Mouse (Mus musculus) G1E (cell line): ENCODE data around the gene Tspan10. TPM values are rescaled to one million over a fixed set of nuclear protein-coding genes. Genes with fewer than 3 reads are reported as not detected.

Experiments
- ATAC-seq: 2 replicates; pipeline ENCODE4 v1.8.0; 2016; ENCODE audit warnings: mild to moderate bottlenecking; ENCODE audit not compliant: insufficient number of reproducible peaks, poor library complexity, low FRiP score, severe bottlenecking; ENCODE audit errors: extremely low read depth
- DNase-seq: peaks from one replicate; pipeline ENCODE4 v3.0.0; 2012; ENCODE audit warnings: low spot score
- H3K27me3 ChIP-seq: 2 replicates; pipeline ENCODE4 v1.6.1; 2012; ENCODE audit warnings: mild to moderate bottlenecking, low read length, inconsistent platforms; ENCODE audit not compliant: insufficient read depth
- H3K36me3 ChIP-seq: replicated peaks from 2 replicates; pipeline ENCODE3; 2012; ENCODE audit warnings: mild to moderate bottlenecking, inconsistent platforms
- H3K4me1 ChIP-seq: 2 replicates; pipeline ENCODE4 v1.6.1; 2012; ENCODE audit warnings: low read depth, low read length, inconsistent platforms, mixed read lengths; ENCODE audit not compliant: insufficient read depth
- H3K4me3 ChIP-seq: 2 replicates; pipeline ENCODE4 v1.5.1; 2012; ENCODE audit warnings: low read depth, mild to moderate bottlenecking, inconsistent platforms, low read length, moderate library complexity, mixed read lengths
- H3K9me3 ChIP-seq: replicated peaks from 2 replicates; pipeline ENCODE4 v1.6.1; 2012; ENCODE audit warnings: inconsistent platforms
- CTCF ChIP-seq: IDR thresholded peaks from 2 replicates; pipeline ENCODE4 v1.5.1; 2012; ENCODE audit warnings: low read depth, low read length, inconsistent platforms, mixed read lengths
- GATA1 ChIP-seq: IDR thresholded peaks from 2 replicates; pipeline ENCODE4 v1.6.1; 2012; ENCODE audit warnings: borderline replicate concordance, low read length, inconsistent platforms, mixed read lengths
- GATA2 ChIP-seq: IDR thresholded peaks from 2 replicates; pipeline ENCODE4 v1.6.1; 2012; ENCODE audit warnings: low read depth, low read length, inconsistent platforms, borderline replicate concordance
- POLR2AphosphoS5 ChIP-seq: IDR thresholded peaks from 2 replicates; pipeline ENCODE4 v1.6.1; 2012; ENCODE audit warnings: low read depth, low read length, inconsistent platforms; ENCODE audit not compliant: insufficient replicate concordance
- TAL1 ChIP-seq: conservative IDR thresholded peaks from 2 replicates; pipeline ENCODE4 v1.6.1; 2012; ENCODE audit warnings: low read depth, low read length, inconsistent platforms, mixed read lengths
- polyA plus RNA-seq: library from polyadenylated mRNA; stranded (reverse); fragments of >175 nt; gene quantifications from 2 replicates; pipeline ENCODE4 v1.2.3, GENCODE M21; 2012
- total RNA-seq, 2 experiments: library from RNA; stranded (forward) in 1 of 2; stranded (reverse) in 1 of 2; fragments of 200-1000 nt in 1 of 2; fragments of >200 nt in 1 of 2; fragmentation: Nextera tagmentation in 1 of 2; gene quantifications; 2 replicates each; pipeline ENCODE4 v1.2.3; 2014 to 2017

The Tspan10 gene
- total and polyA plus RNA-seq, 3 experiments, result 0.68 TPM; not detected in 2

DNA sequence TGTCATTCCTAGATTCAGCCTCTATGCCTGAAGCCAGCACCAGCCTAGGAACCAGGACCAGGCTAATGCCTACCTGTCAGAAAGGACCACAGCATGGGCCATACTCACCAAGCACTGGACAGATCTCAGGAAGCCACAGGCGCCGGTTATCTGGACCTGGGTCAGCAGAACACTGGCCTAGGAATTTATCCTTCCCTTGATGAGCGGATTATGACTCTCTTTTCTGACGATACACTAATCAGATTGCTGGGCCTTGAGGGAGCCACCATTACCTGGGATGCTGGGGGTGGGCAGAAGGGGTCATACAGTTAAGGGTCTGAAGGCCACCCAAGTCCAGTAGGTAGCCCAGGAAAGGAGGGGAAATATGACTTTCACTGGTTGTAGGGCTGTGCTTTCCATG is 10.9 kb downstream of the Tspan10 start, which contains the start of gene Pde6g:
Gene Pde6g, minus strand, starts transcription at position 195 of the 400 bp plus-strand sequence.
- Histone ChIP-seq H3K36me3 (peaks cover 47% of the 10 kb centered on the region), H3K9me3 (no peaks in the 10 kb centered on the region), H3K27me3 (peaks cover 9% of the 10 kb centered on the region), H3K4me1 (peaks cover 21% of the 10 kb centered on the region), H3K4me3 (no peak within 1 kb of the TSS)
- DNase-seq (no peak), ATAC-seq (no peak)
- TF ChIP-seq TAL1 (no peak), POLR2AphosphoS5 (no peak), CTCF (no peak), GATA2 (no peak), GATA1 (no peak)

DNA sequence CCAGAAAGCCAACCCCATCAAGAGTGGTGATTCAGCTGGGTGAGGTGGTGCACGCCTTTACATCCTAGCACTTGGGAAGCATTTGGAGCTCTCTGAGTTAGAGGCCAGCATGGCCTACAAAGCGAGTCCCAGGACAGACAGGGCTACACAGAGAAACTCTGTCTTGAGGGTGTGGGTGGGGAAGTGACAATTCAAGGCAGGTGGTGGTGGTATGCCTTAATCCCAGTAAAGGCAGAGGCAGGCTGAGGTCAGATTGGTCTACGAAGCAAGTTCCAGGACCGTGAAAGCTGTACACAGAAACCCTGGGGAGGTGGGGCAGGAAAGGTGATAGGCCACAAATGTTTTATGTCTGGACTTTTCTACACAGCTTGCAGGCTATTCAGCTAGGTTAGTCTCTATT is 12.5 kb downstream of the Tspan10 start:
- H3K27me3 ChIP-seq, result peaks cover 5% of the 10 kb centered on the region
- peaks cover 30% of the 10 kb centered on the region for H3K4me1 ChIP-seq
- ATAC-seq, result no peak
- TF ChIP-seq GATA1, result no peak
- TF ChIP-seq TAL1, result no peak
- TF ChIP-seq GATA2, result no peak
- TF ChIP-seq POLR2AphosphoS5, result no peak
- TF ChIP-seq CTCF, result no peak
- DNase-seq, result no peak
- no peaks in the 10 kb centered on the region for H3K9me3 ChIP-seq
- H3K4me3 ChIP-seq, result no peak overlapping the region
- H3K36me3 ChIP-seq, result peaks cover 52% of the 10 kb centered on the region

DNA sequence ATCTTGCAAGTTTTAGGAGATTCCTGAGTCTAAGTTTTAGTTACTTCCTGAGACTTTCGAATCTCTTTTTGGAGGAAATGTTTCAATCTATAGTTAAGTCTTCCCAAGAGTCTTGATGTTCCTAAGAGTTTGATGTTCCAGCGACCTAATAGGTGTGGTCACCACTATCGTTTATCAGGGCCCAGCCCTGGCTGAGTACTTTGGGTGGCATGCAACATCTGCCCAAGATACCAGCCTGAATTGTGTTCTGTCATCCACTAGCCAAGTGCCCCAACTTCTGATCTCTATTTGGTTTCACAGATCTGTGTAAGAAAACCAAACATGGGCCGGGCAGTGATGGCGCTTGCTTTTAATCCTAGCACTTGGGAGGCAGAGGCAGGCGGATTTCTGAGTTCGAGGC is 13.0 kb downstream of the Tspan10 start:
- Histone ChIP-seq H3K27me3 (peaks cover 4% of the 10 kb centered on the region), H3K4me3 (no peak overlapping the region), H3K36me3 (peaks cover 55% of the 10 kb centered on the region), H3K4me1 (peaks cover 33% of the 10 kb centered on the region), H3K9me3 (no peaks in the 10 kb centered on the region)
- no peak for DNase-seq
- ATAC-seq, result no peak
- no peak for TF ChIP-seq TAL1
- no peak for TF ChIP-seq GATA2
- TF ChIP-seq CTCF, result no peak
- TF ChIP-seq POLR2AphosphoS5, result no peak
- no peak for TF ChIP-seq GATA1

DNA sequence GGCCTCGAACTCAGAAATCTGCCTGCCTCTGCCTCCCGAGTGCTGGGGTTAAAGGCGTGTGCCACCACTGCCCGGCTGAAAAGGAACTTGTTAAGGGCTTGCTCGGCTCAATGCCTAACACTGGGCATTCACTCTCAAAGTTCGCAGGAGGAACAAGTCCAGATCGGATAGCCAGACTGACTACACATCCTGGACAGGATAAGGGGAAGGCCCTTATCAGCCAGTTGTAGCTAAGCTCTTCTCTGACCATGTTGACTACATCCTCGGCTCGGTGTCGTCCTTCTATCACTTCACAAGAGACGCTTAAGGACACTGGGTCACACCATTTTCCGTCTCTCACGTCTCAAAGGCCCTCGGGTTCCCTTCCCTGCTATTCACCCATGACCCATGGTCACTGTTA is 14.9 kb downstream of the Tspan10 start:
- DNase-seq, result peak; percentile 21
- TF ChIP-seq GATA1 (no peak), POLR2AphosphoS5 (no peak), TAL1 (no peak), GATA2 (no peak), CTCF (no peak)
- ATAC-seq, result no peak; the same call in 1 of the 2 replicates
- H3K4me1 ChIP-seq, result peaks cover 41% of the 10 kb centered on the region
- no peaks in the 10 kb centered on the region for H3K9me3 ChIP-seq
- peaks cover 68% of the 10 kb centered on the region for H3K36me3 ChIP-seq
- H3K27me3 ChIP-seq, result no peaks in the 10 kb centered on the region
- H3K4me3 ChIP-seq, result peak overlapping the region; percentile 92

DNA sequence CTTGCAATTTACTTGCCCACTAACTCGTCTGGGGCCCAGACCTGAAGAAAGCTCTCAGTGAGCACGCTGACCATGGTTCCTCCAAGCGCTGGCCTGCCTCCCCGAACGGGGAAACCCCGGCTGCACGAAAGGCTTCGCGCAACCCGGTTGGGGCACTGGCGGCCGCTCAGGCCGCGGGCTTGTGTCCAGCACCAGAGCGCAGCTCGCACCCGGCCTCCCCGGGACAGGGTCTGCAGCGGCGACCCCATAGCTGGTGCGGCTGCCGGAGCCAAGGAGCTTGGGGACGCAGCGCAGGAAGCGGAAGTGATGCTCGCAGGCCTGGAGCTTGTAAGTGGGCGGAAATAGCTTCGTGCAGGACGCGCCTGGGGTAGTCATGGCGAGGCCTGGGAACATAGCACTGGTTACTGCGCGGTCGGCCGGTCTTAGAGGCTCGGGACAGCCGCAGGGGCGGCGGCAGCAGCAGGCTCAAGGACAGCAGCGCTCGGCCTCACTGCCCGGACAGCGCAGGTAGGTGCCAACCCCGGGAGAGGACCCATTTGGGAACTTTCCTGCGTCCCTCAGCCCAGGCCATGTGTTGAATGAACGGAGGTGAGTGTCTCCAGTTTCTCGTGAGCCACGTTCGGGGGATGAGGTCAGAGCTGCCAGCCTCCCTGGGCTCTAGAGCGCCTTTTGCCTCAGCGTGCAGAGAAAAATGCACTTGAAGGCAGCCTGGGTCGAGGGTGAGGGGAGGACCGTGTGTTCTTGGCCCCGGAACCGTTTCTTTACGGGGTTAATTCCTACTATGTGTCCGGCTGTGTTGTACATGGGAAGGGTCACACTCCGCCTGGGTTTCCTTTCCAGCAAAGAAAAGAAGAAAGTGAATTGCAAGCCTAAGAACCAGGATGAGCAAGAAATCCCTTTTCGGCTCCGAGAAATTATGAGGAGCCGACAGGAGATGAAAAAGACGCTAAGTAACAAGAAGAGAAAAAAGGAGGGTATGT is 15.6 kb downstream of the Tspan10 start, which contains the start of the genes Oxld1 and Ccdc137:
Gene Oxld1, minus strand, starts transcription at position 297 of the 980 bp plus-strand sequence.
Gene Ccdc137, plus strand, starts transcription at position 344 of the 980 bp plus-strand sequence.
- TF ChIP-seq POLR2AphosphoS5 (no peak), TAL1 (no peak), GATA2 (no peak), CTCF (no peak)
- DNase-seq, result peak; percentile 91
- Histone ChIP-seq H3K4me1 (peaks cover 43% of the 10 kb centered on the region), H3K4me3 (peak within 1 kb of the TSS; percentile 92), H3K9me3 (no peaks in the 10 kb centered on the region), H3K27me3 (no peaks in the 10 kb centered on the region), H3K36me3 (peaks cover 72% of the 10 kb centered on the region)
- ATAC-seq, result peak; percentile 71; the same call in 1 of the 2 replicates
